ENCODE assay signal across 10 mouse cellular contexts in the genomic region with DNA sequence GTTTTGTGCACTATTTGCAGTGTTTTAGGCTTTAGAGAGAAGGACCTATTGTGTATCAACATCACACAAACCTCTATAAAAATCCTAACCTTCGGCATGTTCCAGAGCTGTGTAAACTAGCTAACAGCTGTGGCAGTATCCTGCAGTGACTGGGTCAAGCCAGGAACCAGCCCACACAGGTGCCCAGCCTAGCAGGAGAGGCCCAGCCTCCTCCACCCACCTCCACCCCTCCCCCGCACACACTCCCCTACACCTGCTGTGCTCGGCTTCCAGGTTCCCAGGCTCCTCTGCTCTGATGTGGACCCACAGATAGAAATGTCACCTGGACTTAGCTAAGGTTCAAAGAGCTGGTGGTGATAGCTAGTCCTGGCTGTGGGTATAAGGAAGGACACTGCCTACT.
A peak's percentile ranks its signal among the peaks of the same experiment; 100 is the strongest.
DNase-seq lines count a peak whose midpoint lies in the region; TF ChIP-seq lines count a peak whose summit lies in the region.
"Had no signal": no experiment of that assay in that cellular context is flagged by ENCODE, and none has a peak within 500 bp of the region (broad histone marks: within the 10 kb centered on the region; RNA-seq: fewer than 3 reads in every experiment).

No protein-coding gene starts in this region.

- H3K9me3 ChIP-seq in heart, embryonic 10.5 days: no peaks in the 10 kb centered on the region
- H3K9me3 ChIP-seq: heart, embryonic 15.5 days had no signal

- intact Hi-C loops in heart, postnatal 14 days (cut with DNase I): no loop called here
- intact Hi-C loops in gastrocnemius, adult 2 months (cut with DNase I): no loop called here

- 64% methylated on average over 3 of the region's 3 CpGs for WGBS in heart, embryonic 10.5 days
- whole genome bisulfite sequencing in small intestine, adult 2 months: 30% methylated on average over 3 of the region's 3 CpGs

- no peaks in the 10 kb centered on the region; the same call in 1 of the 2 replicates for H3K27me3 ChIP-seq in heart, embryonic 10.5 days (ENCODE audit: insufficient read depth, poor library complexity, severe bottlenecking)
- H3K27me3 ChIP-seq in small intestine, adult 2 months (ENCODE audit: control insufficient read depth, insufficient read depth, low read length): no peaks in the 10 kb centered on the region
- H3K27me3 ChIP-seq: heart, embryonic 15.5 days had no signal

- H3K36me3 ChIP-seq in heart, embryonic 10.5 days: no peaks in the 10 kb centered on the region
- no peaks in the 10 kb centered on the region for H3K36me3 ChIP-seq in small intestine, adult 2 months (ENCODE audit: control insufficient read depth, insufficient read depth, low read length)
- H3K36me3 ChIP-seq: heart, embryonic 15.5 days had no signal

- H3K27ac ChIP-seq in heart, embryonic 10.5 days: 0 out of 2 replicates have a peak overlapping the region, but pooled peaks have one; percentile 17
- H3K27ac ChIP-seq in small intestine, adult 2 months (ENCODE audit: insufficient read depth, low read depth, low read length): peak overlapping the region; percentile 86
- no peak overlapping the region for H3K27ac ChIP-seq in gastrocnemius, adult 2 months
- H3K27ac ChIP-seq: heart, embryonic 15.5 days had no signal

- no peak for TF ChIP-seq POLR2A in small intestine, adult 2 months (IDR thresholded peaks at IDR 0.05; ENCODE audit: low read depth, low read length)

- H3K4me3 ChIP-seq in heart, embryonic 10.5 days: no peak overlapping the region
- H3K4me3 ChIP-seq in small intestine, adult 2 months (ENCODE audit: low read depth, low read length): no peak overlapping the region
- H3K4me3 ChIP-seq in gastrocnemius, adult 2 months: no peak overlapping the region
- H3K4me3 ChIP-seq: heart, embryonic 15.5 days had no signal

- peaks cover 14% of the 10 kb centered on the region for H3K4me1 ChIP-seq in heart, embryonic 10.5 days
- peaks cover 14% of the 10 kb centered on the region; the same call in 1 of the 2 replicates for H3K4me1 ChIP-seq in small intestine, adult 2 months (ENCODE audit: control insufficient read depth, insufficient read depth, insufficient read length, low read length)

- TF ChIP-seq CTCF in small intestine, adult 2 months (IDR thresholded peaks at IDR 0.05; ENCODE audit: extremely low read depth, insufficient read length, insufficient replicate concordance, low read depth, low read length): no peak
- TF ChIP-seq CTCF in gastrocnemius, adult 2 months (IDR thresholded peaks at IDR 0.05): no peak

- DNase-seq in heart, embryonic 10.5 days (ENCODE audit: low spot score): no peak
- DNase-seq in heart, postnatal 14 days: no peak
- DNase-seq in ES-CJ7 (ENCODE audit: low read depth, low spot score): peak; percentile 31
- peak; percentile 78 for DNase-seq in kidney, postnatal 14 days
- no peak for DNase-seq in right cerebral cortex, postnatal 14 days
- DNase-seq in layer of hippocampus, adult 18-20 months (ENCODE audit: low spot score in 2 of 2): no peak
- no peak for DNase-seq in gastrocnemius, adult 2 months
- DNase-seq: cerebellum, adult 9-10 months had no signal

Comparison
In these comparisons a context has a peak if more than half of its experiments do, and no peak if none do; other contexts are left out.
1. DNase-seq: peak in ES-CJ7 (single experiment) and kidney, postnatal 14 days (single experiment); none in heart, embryonic 10.5 days (single experiment), heart, postnatal 14 days (0 of 2), right cerebral cortex, postnatal 14 days (single experiment), layer of hippocampus, adult 18-20 months (0 of 2) and gastrocnemius, adult 2 months (single experiment).